Mouse (Mus musculus) embryonic facial prominence, embryonic 14.5 days (tissue): ENCODE data around the gene Flvcr2. TPM values are rescaled to one million over a fixed set of nuclear protein-coding genes. Genes with fewer than 3 reads are reported as not detected.

ENCODE experiments used
- ATAC-seq: fragments of 200-750 bp; cut with Nextera tagmentation; 2 replicates; pipeline ENCODE4 v1.8.0; 2017; ENCODE audit warnings: low read depth, moderate number of reproducible peaks, moderate TSS enrichment
- DNase-seq: peaks from one replicate; pipeline ENCODE4 v3.0.0-alpha.2; 2015; ENCODE audit warnings: low spot score
- H3K27ac ChIP-seq: fragments of 300-500 bp; sonication (generic); replicated peaks from 2 replicates; pipeline ENCODE4 v1.5.1; 2014; ENCODE audit warnings: low read depth, mild to moderate bottlenecking, low read length, moderate library complexity
- H3K27me3 ChIP-seq: fragments of 300-500 bp; sonication (generic); replicated peaks from 2 replicates; pipeline ENCODE4 v1.6.1; 2014; ENCODE audit warnings: low read length; ENCODE audit not compliant: control insufficient read depth, insufficient read depth
- H3K36me3 ChIP-seq: fragments of 300-500 bp; sonication (generic); 2 replicates; pipeline ENCODE4 v1.6.1; 2014; ENCODE audit warnings: low read length, mixed read lengths; ENCODE audit not compliant: control insufficient read depth, insufficient read depth
- H3K4me1 ChIP-seq: fragments of 300-500 bp; sonication (generic); 2 replicates; pipeline ENCODE4 v1.6.1; 2014; ENCODE audit warnings: antibody characterized with exemption, low read length; ENCODE audit not compliant: control insufficient read depth, insufficient read depth
- H3K4me2 ChIP-seq: fragments of 300-500 bp; sonication (generic); 2 replicates; pipeline ENCODE4 v1.6.1; 2014; ENCODE audit warnings: low read depth, mild to moderate bottlenecking, low read length, moderate library complexity, mixed read lengths
- H3K4me3 ChIP-seq: fragments of 300-500 bp; sonication (generic); 2 replicates; pipeline ENCODE4 v1.5.1; 2014; ENCODE audit warnings: low read depth, mild to moderate bottlenecking, low read length
- H3K9ac ChIP-seq: fragments of 300-500 bp; sonication (generic); 2 replicates; pipeline ENCODE4 v1.6.1; 2014; ENCODE audit warnings: low read depth, mild to moderate bottlenecking, low read length, moderate library complexity, mixed read lengths
- H3K9me3 ChIP-seq: fragments of 300-500 bp; sonication (generic); 2 replicates; pipeline ENCODE4 v1.6.1; 2016; ENCODE audit warnings: low read length; ENCODE audit not compliant: control insufficient read depth
- WGBS: fragments of 180-500 bp; shearing (Covaris S2); extraction: QIAGEN DNeasy Blood & Tissue Kit; methylation state at CpG from one replicate; pipeline ENCODE4 v1.1.7; 2014; 5-methylcytosine and 5-hydroxymethylcytosine counted together
- polyA plus RNA-seq: library from polyadenylated mRNA; unstranded; fragments of >200 nt; fragmentation: Nextera tagmentation; extraction: Ambion mirVana; gene quantifications from 2 replicates; pipeline ENCODE4 v1.2.1, GENCODE M21; 2014

Flvcr2 gene
- polyA plus RNA-seq, 1 experiment from 2014 or later = 2.7 TPM

GRCm38 (mm10) chr12:85764686-85765085 lies 18.3 kb downstream of the Flvcr2 start:
- 77% methylated on average over 1 of the region's 1 CpGs for WGBS
- no peaks in the 10 kb centered on the region for H3K27me3 ChIP-seq
- no peak overlapping the region for H3K27ac ChIP-seq
- DNase-seq = no peak
- H3K4me2 ChIP-seq = no peak overlapping the region
- no peaks in the 10 kb centered on the region for H3K9me3 ChIP-seq
- no peak overlapping the region for H3K9ac ChIP-seq
- no peak overlapping the region for H3K4me3 ChIP-seq
- H3K36me3 ChIP-seq = no peaks in the 10 kb centered on the region
- ATAC-seq = no peak
- no peaks in the 10 kb centered on the region for H3K4me1 ChIP-seq

DNA sequence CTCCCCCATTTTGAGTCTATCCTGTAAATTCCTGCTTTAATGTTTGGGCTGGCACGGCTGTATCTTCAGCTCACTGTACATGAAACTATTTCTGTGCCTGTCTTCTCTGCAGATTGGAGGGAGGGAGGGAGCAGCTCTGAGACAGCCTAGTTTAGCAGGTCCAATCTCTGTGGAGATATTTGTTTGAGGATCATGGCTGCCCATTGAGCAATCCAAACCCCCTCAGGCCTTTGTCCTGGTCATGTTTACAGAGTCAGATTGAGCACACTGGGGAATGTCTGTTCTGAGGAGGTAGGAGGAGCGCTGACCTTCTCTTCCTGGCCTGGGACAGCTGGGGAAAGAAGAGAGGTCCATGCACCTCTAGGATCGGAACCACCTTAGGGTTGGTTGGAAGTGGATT lies 19.9 kb downstream of the Flvcr2 start:
- Histone ChIP-seq H3K4me3 (no peak overlapping the region), H3K9me3 (no peaks in the 10 kb centered on the region), H3K36me3 (no peaks in the 10 kb centered on the region), H3K27ac (no peak overlapping the region), H3K27me3 (no peaks in the 10 kb centered on the region), H3K4me1 (no peaks in the 10 kb centered on the region), H3K4me2 (no peak overlapping the region), H3K9ac (no peak overlapping the region)
- ATAC-seq (no peak), DNase-seq (no peak)
- 57% methylated on average over 3 of the region's 3 CpGs for WGBS

DNA sequence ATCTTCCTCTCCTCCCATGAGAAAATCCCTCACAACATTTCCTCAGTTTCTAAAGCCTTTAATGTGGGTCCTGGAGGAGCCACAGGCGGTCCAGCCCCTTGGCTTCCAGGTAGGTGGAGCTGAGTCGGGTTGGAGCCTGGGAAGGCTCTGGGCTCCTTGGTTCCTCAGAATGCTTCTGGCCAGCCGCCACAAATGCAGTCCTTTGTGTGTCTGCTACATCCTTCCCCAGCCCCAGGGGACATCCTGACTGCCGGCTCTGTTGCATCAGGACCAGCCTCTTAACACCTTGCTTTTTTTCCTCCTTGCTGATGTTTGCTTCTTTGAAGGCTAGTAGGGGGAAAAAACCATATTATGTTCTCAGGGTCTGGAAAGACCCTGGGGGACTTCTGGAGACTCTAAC lies 21.4 kb downstream of the Flvcr2 start:
- no peak overlapping the region for H3K4me2 ChIP-seq
- 45% methylated on average over 4 of the region's 4 CpGs for WGBS
- no peak for ATAC-seq
- no peak overlapping the region for H3K27ac ChIP-seq
- no peaks in the 10 kb centered on the region for H3K27me3 ChIP-seq
- H3K4me3 ChIP-seq = no peak overlapping the region
- no peaks in the 10 kb centered on the region for H3K9me3 ChIP-seq
- H3K9ac ChIP-seq = no peak overlapping the region
- peak; percentile 12 for DNase-seq
- H3K4me1 ChIP-seq = no peaks in the 10 kb centered on the region
- no peaks in the 10 kb centered on the region for H3K36me3 ChIP-seq

GRCm38 (mm10) chr12:85771356-85771755 lies 25.0 kb downstream of the Flvcr2 start:
- whole genome bisulfite sequencing = 50% methylated on average over 3 of the region's 3 CpGs
- Histone ChIP-seq H3K27ac (no peak overlapping the region), H3K9ac (no peak overlapping the region), H3K27me3 (no peaks in the 10 kb centered on the region), H3K9me3 (no peaks in the 10 kb centered on the region), H3K4me1 (no peaks in the 10 kb centered on the region), H3K36me3 (no peaks in the 10 kb centered on the region), H3K4me2 (no peak overlapping the region), H3K4me3 (no peak overlapping the region)
- ATAC-seq (no peak), DNase-seq (peak; percentile 35)

GRCm38 (mm10) chr12:85778962-85779361 lies 32.6 kb downstream of the Flvcr2 start:
- Histone ChIP-seq H3K36me3 (no peaks in the 10 kb centered on the region), H3K4me2 (no peak overlapping the region), H3K9ac (no peak overlapping the region), H3K9me3 (no peaks in the 10 kb centered on the region), H3K27me3 (no peaks in the 10 kb centered on the region), H3K4me1 (no peaks in the 10 kb centered on the region), H3K27ac (no peak overlapping the region), H3K4me3 (no peak overlapping the region)
- DNase-seq (no peak), ATAC-seq (no peak)
- WGBS = 66% methylated on average over 3 of the region's 3 CpGs

- Histone ChIP-seq H3K4me1 (no peaks in the 10 kb centered on the region), H3K4me2 (no peak overlapping the region), H3K27ac (no peak overlapping the region), H3K9me3 (no peaks in the 10 kb centered on the region), H3K4me3 (no peak overlapping the region), H3K9ac (no peak overlapping the region), H3K27me3 (no peaks in the 10 kb centered on the region), H3K36me3 (no peaks in the 10 kb centered on the region)
- ATAC-seq (no peak), DNase-seq (no peak)
- WGBS = 93% methylated on average over 5 of the region's 5 CpGs
These were observed 33.4 kb downstream of the Flvcr2 start for GRCm38 (mm10) chr12:85779707-85780106.

GRCm38 (mm10) chr12:85781606-85782005 lies 35.3 kb downstream of the Flvcr2 start:
- ATAC-seq = no peak
- Histone ChIP-seq H3K4me1 (no peaks in the 10 kb centered on the region), H3K9ac (no peak overlapping the region), H3K27ac (no peak overlapping the region), H3K9me3 (no peaks in the 10 kb centered on the region), H3K36me3 (no peaks in the 10 kb centered on the region), H3K27me3 (no peaks in the 10 kb centered on the region), H3K4me3 (no peak overlapping the region), H3K4me2 (no peak overlapping the region)
- WGBS = 82% methylated on average over 3 of the region's 3 CpGs
- no peak for DNase-seq

DNA sequence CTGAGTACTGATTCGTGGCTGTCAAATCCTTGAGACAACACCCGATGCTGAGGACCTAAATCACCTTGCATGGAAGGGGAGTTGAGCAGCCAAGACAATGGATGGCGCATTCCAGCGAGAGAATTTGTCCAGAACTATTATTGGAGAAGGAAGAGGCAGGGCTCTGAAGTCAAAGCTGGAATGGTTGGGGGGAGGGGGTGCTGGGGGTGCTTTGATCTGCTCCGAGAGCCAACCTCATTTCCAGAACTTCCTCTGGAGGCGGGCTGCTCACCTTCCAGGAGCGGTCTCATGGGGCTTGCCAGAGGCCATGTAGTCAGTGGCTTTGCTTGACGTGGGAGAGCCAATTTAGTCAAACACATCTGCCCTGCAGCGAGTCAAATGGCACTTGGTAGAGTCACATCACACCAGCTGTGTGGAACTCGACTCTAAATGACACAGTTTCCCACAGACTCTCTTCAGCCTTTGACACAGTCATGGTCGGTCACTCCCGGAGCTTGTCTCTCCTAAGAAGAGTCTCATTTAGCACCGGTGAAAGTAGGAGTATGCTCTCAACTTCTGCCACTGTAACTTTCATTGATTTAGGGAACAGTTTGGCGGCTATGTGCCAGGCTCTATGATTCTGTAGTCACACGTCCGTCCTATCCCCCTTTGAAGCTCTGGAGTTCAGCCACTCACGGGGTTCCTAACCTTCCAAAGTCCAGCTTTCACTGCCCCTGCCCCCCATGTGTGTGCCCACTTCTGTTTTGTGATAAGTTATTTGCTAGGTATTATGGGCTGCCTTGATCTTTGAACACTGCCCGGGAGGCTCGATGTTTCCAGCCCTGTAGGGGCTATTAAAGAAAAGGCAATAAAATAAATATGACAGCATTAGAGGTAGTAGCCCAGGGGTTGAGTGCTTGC lies 38.8 kb downstream of the Flvcr2 start:
- Histone ChIP-seq H3K9ac (no peak overlapping the region), H3K4me2 (no peak overlapping the region), H3K36me3 (no peaks in the 10 kb centered on the region), H3K4me1 (no peaks in the 10 kb centered on the region), H3K27ac (no peak overlapping the region), H3K4me3 (no peak overlapping the region), H3K9me3 (no peaks in the 10 kb centered on the region), H3K27me3 (no peaks in the 10 kb centered on the region)
- DNase-seq (peak; percentile 2), ATAC-seq (no peak)
- 63% methylated on average over 19 of the region's 19 CpGs for WGBS

GRCm38 (mm10) chr12:85792158-85792557 lies 45.8 kb downstream of the Flvcr2 start:
- Histone ChIP-seq H3K4me3 (no peak overlapping the region), H3K4me1 (no peaks in the 10 kb centered on the region), H3K9ac (no peak overlapping the region), H3K4me2 (no peak overlapping the region), H3K27ac (no peak overlapping the region), H3K9me3 (no peaks in the 10 kb centered on the region), H3K27me3 (no peaks in the 10 kb centered on the region), H3K36me3 (no peaks in the 10 kb centered on the region)
- DNase-seq = no peak
- WGBS = 81% methylated on average over 4 of the region's 4 CpGs
- ATAC-seq = no peak
